Mouse (Mus musculus): Measurements from ENCODE around the gene Kcnj8. TPM values are rescaled to one million over a fixed set of nuclear protein-coding genes. Genes with fewer than 3 reads are reported as not detected.

Gene Kcnj8
- total and polyA plus RNA-seq, 2 experiments from 2014 or later = 8.2 to 10.0 TPM

- DNase-seq (no peak), ATAC-seq (no peak)
- H3K9ac ChIP-seq = no peak overlapping the region
- H3K27ac ChIP-seq (ENCODE audit: low read depth, low read length) = no peak overlapping the region
- H3K36me3 ChIP-seq (ENCODE audit: insufficient read depth) = no peaks in the 10 kb centered on the region
- no peak overlapping the region for H3K4me3 ChIP-seq (ENCODE audit: low read depth, low read length)
- H3K27me3 ChIP-seq (ENCODE audit: insufficient read depth, low read length) = no peaks in the 10 kb centered on the region
- no peak overlapping the region for H3K4me2 ChIP-seq (ENCODE audit: low read depth)
- H3K9me3 ChIP-seq (ENCODE audit: low read length) = no peaks in the 10 kb centered on the region
- WGBS = 92% methylated on average over 5 of the region's 5 CpGs
- TF ChIP-seq CTCF (IDR thresholded peaks at IDR 0.05; ENCODE audit: low read depth) = no peak
- no peaks in the 10 kb centered on the region for H3K4me1 ChIP-seq (ENCODE audit: insufficient read depth)
Measured at GRCm38 (mm10) chr6:142540131-142540530, 31.3 kb downstream of the Kcnj8 start.

DNA sequence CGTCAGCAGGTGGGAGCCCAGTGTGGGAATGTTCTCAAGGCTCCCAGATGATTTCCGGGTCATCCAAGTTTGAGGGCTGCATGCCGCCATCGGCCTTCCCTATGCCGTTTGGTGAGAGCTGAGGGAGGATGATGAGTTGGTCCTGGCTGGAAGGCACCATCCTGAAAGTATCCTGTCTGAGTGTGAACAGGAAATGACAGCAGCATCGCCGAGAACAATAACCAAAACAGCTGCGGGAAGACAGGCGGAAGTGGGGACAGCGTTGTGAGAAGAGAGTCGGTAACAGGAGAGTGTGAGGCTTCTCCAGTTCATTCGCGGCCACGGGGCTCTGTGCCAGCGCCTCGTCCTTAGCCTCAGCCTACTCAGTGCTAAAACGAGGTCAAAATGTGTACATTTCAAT is 32.9 kb downstream of the Kcnj8 start:
- Histone ChIP-seq H3K9ac (no peak overlapping the region), H3K4me2 (ENCODE audit: low read depth) (no peak overlapping the region), H3K4me1 (ENCODE audit: insufficient read depth) (no peaks in the 10 kb centered on the region), H3K36me3 (ENCODE audit: insufficient read depth) (no peaks in the 10 kb centered on the region), H3K9me3 (ENCODE audit: low read length) (no peaks in the 10 kb centered on the region), H3K4me3 (ENCODE audit: low read depth, low read length) (no peak overlapping the region), H3K27ac (ENCODE audit: low read depth, low read length) (no peak overlapping the region), H3K27me3 (ENCODE audit: insufficient read depth, low read length) (no peaks in the 10 kb centered on the region)
- ATAC-seq (no peak), DNase-seq (no peak)
- WGBS = 78% methylated on average over 17 of the region's 17 CpGs
- TF ChIP-seq CTCF (IDR thresholded peaks at IDR 0.05; ENCODE audit: low read depth) = no peak

- 91% methylated on average over 5 of the region's 5 CpGs for WGBS
- Histone ChIP-seq H3K27ac (ENCODE audit: low read depth, low read length) (no peak overlapping the region), H3K27me3 (ENCODE audit: insufficient read depth, low read length) (no peaks in the 10 kb centered on the region), H3K4me2 (ENCODE audit: low read depth) (no peak overlapping the region), H3K9ac (no peak overlapping the region), H3K4me3 (ENCODE audit: low read depth, low read length) (no peak overlapping the region), H3K4me1 (ENCODE audit: insufficient read depth) (no peaks in the 10 kb centered on the region), H3K36me3 (ENCODE audit: insufficient read depth) (no peaks in the 10 kb centered on the region), H3K9me3 (ENCODE audit: low read length) (no peaks in the 10 kb centered on the region)
- ATAC-seq (no peak), DNase-seq (no peak)
- TF ChIP-seq CTCF (IDR thresholded peaks at IDR 0.05; ENCODE audit: low read depth) = no peak
Measured at GRCm38 (mm10) chr6:142533412-142533811, 38.0 kb downstream of the Kcnj8 start.

DNA sequence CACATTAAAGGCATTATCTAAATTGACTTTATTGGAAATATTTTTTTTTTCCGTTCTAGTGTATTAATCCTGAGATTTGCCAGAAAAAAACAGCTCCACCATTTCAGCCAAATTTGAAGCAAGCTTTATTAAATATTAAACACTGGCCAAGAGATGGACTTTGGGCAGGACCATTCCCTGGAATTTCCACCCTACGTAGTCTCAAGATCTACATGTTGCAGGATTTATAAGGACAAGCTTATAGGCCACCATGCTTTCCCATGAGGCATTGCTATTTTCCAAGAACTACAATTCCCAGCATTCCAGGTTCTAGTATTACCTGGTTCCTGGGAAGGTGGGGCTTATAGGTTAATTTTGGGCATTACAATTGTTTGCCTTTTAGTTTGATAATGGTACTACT is 38.7 kb downstream of the Kcnj8 start:
- Histone ChIP-seq H3K27me3 (ENCODE audit: insufficient read depth, low read length) (no peaks in the 10 kb centered on the region), H3K9ac (no peak overlapping the region), H3K4me2 (ENCODE audit: low read depth) (no peak overlapping the region), H3K4me1 (ENCODE audit: insufficient read depth) (no peaks in the 10 kb centered on the region), H3K4me3 (ENCODE audit: low read depth, low read length) (no peak overlapping the region), H3K36me3 (ENCODE audit: insufficient read depth) (no peaks in the 10 kb centered on the region), H3K27ac (ENCODE audit: low read depth, low read length) (no peak overlapping the region), H3K9me3 (ENCODE audit: low read length) (no peaks in the 10 kb centered on the region)
- no peak for TF ChIP-seq CTCF (IDR thresholded peaks at IDR 0.05; ENCODE audit: low read depth)
- DNase-seq (no peak), ATAC-seq (no peak)
- WGBS = 95% methylated on average over 2 of the region's 2 CpGs

DNA sequence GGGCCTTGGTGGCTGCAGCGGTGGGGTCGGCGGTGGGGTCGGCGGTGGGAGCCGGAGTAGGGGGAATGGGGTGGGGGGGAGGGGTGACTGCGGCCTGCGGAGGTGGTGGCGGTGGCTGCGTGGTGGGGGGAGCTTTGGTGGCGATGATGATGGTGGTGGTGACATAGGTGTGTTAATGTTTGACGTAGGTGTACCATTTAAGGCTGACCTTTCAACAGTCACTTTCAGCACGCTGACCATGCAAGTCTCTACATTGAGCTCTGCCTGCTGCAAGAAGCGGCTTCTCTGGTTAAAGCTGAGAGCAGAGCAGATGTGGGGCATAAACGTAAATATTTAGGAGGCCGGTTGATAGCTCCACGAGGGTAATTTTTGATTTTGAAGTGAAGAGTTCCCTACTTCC is 39.3 kb downstream of the Kcnj8 start:
- Histone ChIP-seq H3K27me3 (ENCODE audit: insufficient read depth, low read length) (no peaks in the 10 kb centered on the region), H3K4me1 (ENCODE audit: insufficient read depth) (no peaks in the 10 kb centered on the region), H3K9me3 (ENCODE audit: low read length) (no peaks in the 10 kb centered on the region), H3K27ac (ENCODE audit: low read depth, low read length) (no peak overlapping the region), H3K36me3 (ENCODE audit: insufficient read depth) (no peaks in the 10 kb centered on the region), H3K4me3 (ENCODE audit: low read depth, low read length) (no peak overlapping the region), H3K9ac (no peak overlapping the region), H3K4me2 (ENCODE audit: low read depth) (no peak overlapping the region)
- DNase-seq (no peak), ATAC-seq (no peak)
- WGBS = 96% methylated on average over 17 of the region's 17 CpGs
- no peak for TF ChIP-seq CTCF (IDR thresholded peaks at IDR 0.05; ENCODE audit: low read depth)

GRCm38 (mm10) chr6:142530378-142530777 is 41.0 kb downstream of the Kcnj8 start:
- no peak for DNase-seq
- H3K9ac ChIP-seq = no peak overlapping the region
- H3K4me2 ChIP-seq (ENCODE audit: low read depth) = no peak overlapping the region
- ATAC-seq = no peak
- no peaks in the 10 kb centered on the region for H3K36me3 ChIP-seq (ENCODE audit: insufficient read depth)
- 86% methylated on average over 5 of the region's 5 CpGs for WGBS
- no peaks in the 10 kb centered on the region for H3K4me1 ChIP-seq (ENCODE audit: insufficient read depth)
- H3K4me3 ChIP-seq (ENCODE audit: low read depth, low read length) = no peak overlapping the region
- no peaks in the 10 kb centered on the region for H3K27me3 ChIP-seq (ENCODE audit: insufficient read depth, low read length)
- no peak for TF ChIP-seq CTCF (IDR thresholded peaks at IDR 0.05; ENCODE audit: low read depth)
- H3K27ac ChIP-seq (ENCODE audit: low read depth, low read length) = no peak overlapping the region
- H3K9me3 ChIP-seq (ENCODE audit: low read length) = no peaks in the 10 kb centered on the region

DNA sequence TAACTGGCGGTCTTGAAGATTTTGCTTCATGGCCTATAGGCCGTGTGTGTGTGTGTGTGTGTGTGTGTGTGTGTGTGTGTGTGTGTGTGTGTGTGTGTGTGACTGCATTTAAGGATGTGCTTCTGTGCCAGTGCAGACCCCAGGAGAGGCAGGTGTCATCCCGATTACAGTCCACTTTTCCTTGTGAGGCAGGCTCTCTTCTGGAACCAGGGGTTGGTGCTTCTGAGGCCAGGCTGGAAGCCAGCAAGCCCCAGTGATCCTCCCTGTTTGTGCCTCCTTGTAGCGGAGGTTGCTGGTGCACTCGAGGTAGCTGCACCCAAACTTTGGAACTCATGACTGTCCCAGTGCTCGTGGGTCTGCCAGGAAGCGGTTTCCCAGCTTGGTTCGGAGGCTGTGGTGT is 41.7 kb downstream of the Kcnj8 start:
- no peaks in the 10 kb centered on the region for H3K27me3 ChIP-seq (ENCODE audit: insufficient read depth, low read length)
- no peaks in the 10 kb centered on the region for H3K4me1 ChIP-seq (ENCODE audit: insufficient read depth)
- no peaks in the 10 kb centered on the region for H3K9me3 ChIP-seq (ENCODE audit: low read length)
- no peak overlapping the region for H3K27ac ChIP-seq (ENCODE audit: low read depth, low read length)
- H3K9ac ChIP-seq = no peak overlapping the region
- WGBS = 79% methylated on average over 8 of the region's 8 CpGs
- H3K36me3 ChIP-seq (ENCODE audit: insufficient read depth) = no peaks in the 10 kb centered on the region
- H3K4me3 ChIP-seq (ENCODE audit: low read depth, low read length) = no peak overlapping the region
- no peak overlapping the region for H3K4me2 ChIP-seq (ENCODE audit: low read depth)
- no peak for DNase-seq
- ATAC-seq = no peak
- TF ChIP-seq CTCF (IDR thresholded peaks at IDR 0.05; ENCODE audit: low read depth) = no peak

Measured in forebrain, postnatal 0 days (tissue).